20 mouse cellular contexts compared by ENCODE assay signal in genomic region chr9:115471582-115471981, GRCm38 (mm10).
DNase-seq lines count a peak whose midpoint lies in the region; ATAC-seq and TF ChIP-seq lines count a peak whose summit lies in the region.
"Had no signal": no experiment of that assay in that cellular context is flagged by ENCODE, and none has a peak within 500 bp of the region (broad histone marks: within the 10 kb centered on the region; RNA-seq: fewer than 3 reads in every experiment).

No protein-coding gene starts in this region.

- no peaks in the 10 kb centered on the region for H3K27me3 ChIP-seq in thymus, adult 2 months (ENCODE audit: control insufficient read depth, insufficient read depth, low read length)
- H3K27me3 ChIP-seq in embryonic facial prominence, embryonic 10.5 days (replicated peaks; ENCODE audit: low read depth, poor library complexity, severe bottlenecking), result no peaks in the 10 kb centered on the region
- H3K27me3 ChIP-seq: forebrain, embryonic 13.5 days; heart, embryonic 13.5 days; hindbrain, embryonic 12.5 days had no signal

- H3K4me3 ChIP-seq in thymus, adult 2 months (ENCODE audit: control insufficient read depth, insufficient read depth, low read length), result no peak overlapping the region
- H3K4me3 ChIP-seq in embryonic facial prominence, embryonic 10.5 days, result no peak overlapping the region
- H3K4me3 ChIP-seq: forebrain, embryonic 13.5 days; heart, embryonic 13.5 days; hindbrain, embryonic 12.5 days had no signal

- no peaks in the 10 kb centered on the region for H3K9me3 ChIP-seq in embryonic facial prominence, embryonic 10.5 days
- H3K9me3 ChIP-seq: forebrain, embryonic 13.5 days had no signal

- no peak for TF ChIP-seq CTCF in thymus, adult 2 months (IDR thresholded peaks at IDR 0.05; ENCODE audit: borderline replicate concordance, control insufficient read depth, extremely low read depth, insufficient read depth, low read length, poor library complexity)

- no peak for TF ChIP-seq POLR2A in thymus, adult 2 months (IDR thresholded peaks at IDR 0.05; ENCODE audit: control insufficient read depth, extremely low read depth, insufficient read depth, low read length, poor library complexity)

- intact Hi-C loops in heart, postnatal 10 days (cut with DNase I), result no loop called here

- ATAC-seq in activated CD4-positive, CD25-positive, alpha-beta regulatory T cell, adult 4 months, result peak; percentile 60
- ATAC-seq: forebrain, embryonic 13.5 days; forebrain, postnatal 0 days; hindbrain, embryonic 16.5 days had no signal

- peaks cover 36% of the 10 kb centered on the region for H3K4me1 ChIP-seq in thymus, adult 2 months (replicated peaks; ENCODE audit: control insufficient read depth, insufficient read depth, low read length)
- peaks cover 4% of the 10 kb centered on the region; the same call in 1 of the 2 replicates for H3K4me1 ChIP-seq in embryonic facial prominence, embryonic 10.5 days
- H3K4me1 ChIP-seq: forebrain, embryonic 13.5 days; heart, embryonic 13.5 days; hindbrain, embryonic 12.5 days had no signal

- no peaks in the 10 kb centered on the region for H3K36me3 ChIP-seq in thymus, adult 2 months (ENCODE audit: control insufficient read depth, insufficient read depth, low read length)
- H3K36me3 ChIP-seq in embryonic facial prominence, embryonic 10.5 days (replicated peaks), result no peaks in the 10 kb centered on the region
- H3K36me3 ChIP-seq: heart, embryonic 13.5 days; hindbrain, embryonic 12.5 days had no signal

- peak; percentile 22 for DNase-seq in heart, adult 11 months
- DNase-seq in heart, postnatal 10 days, result no peak
- DNase-seq in thymus, adult 2 months, result peak; percentile 38
- DNase-seq in thymus, postnatal 25 days, result peak; percentile 42
- DNase-seq in kidney, postnatal 4 days, result no peak
- DNase-seq in lung, adult 18-20 months, result no peak
- DNase-seq in embryonic facial prominence, embryonic 10.5 days (ENCODE audit: low spot score), result no peak
- DNase-seq: adrenal gland, postnatal 10 days; B cell, adult 2 months; cerebellum, adult 11 months; cerebellum, adult 9-10 months; cerebellum, postnatal 25 days; forebrain, postnatal 0 days; gastrocnemius, postnatal 14 days; heart, postnatal 4 days had no signal

- 20% methylated on average over 6 of the region's 6 CpGs for WGBS in thymus, adult 2 months
- WGBS in embryonic facial prominence, embryonic 10.5 days, result 89% methylated on average over 6 of the region's 6 CpGs

- H3K27ac ChIP-seq in thymus, adult 2 months (ENCODE audit: control insufficient read depth, insufficient read depth, low read length), result peak overlapping the region; percentile 63
- H3K27ac ChIP-seq in embryonic facial prominence, embryonic 10.5 days (replicated peaks), result no peak overlapping the region
- H3K27ac ChIP-seq: forebrain, embryonic 13.5 days; heart, embryonic 13.5 days; hindbrain, embryonic 12.5 days had no signal

Comparison
In these comparisons a context has a peak if more than half of its experiments do, and no peak if none do; other contexts are left out.
1. DNase-seq: peak in heart, adult 11 months (single experiment), thymus, adult 2 months (single experiment) and thymus, postnatal 25 days (single experiment); none in heart, postnatal 10 days (0 of 2), kidney, postnatal 4 days (0 of 2), lung, adult 18-20 months (0 of 2) and embryonic facial prominence, embryonic 10.5 days (single experiment).